Mouse (Mus musculus) forebrain, embryonic 10.5 days (tissue): Measurements from ENCODE around the gene Hist1h4j. TPM values are rescaled to one million over a fixed set of nuclear protein-coding genes. Genes with fewer than 3 reads are reported as not detected.
"Not testable (repeated sequence)": the region's sequence is repeated elsewhere in the genome, so short reads cannot be mapped to it uniquely, and the experiment has no call there.

Experiments used
- DNase-seq: peaks from one replicate; pipeline ENCODE4 v3.0.0-alpha.2; 2017; ENCODE audit warnings: low spot score; ENCODE audit errors: extremely low spot score
- H3K27ac ChIP-seq: fragments of 300-500 bp; sonication (generic); 2 replicates; pipeline ENCODE4 v1.5.1; 2016; ENCODE audit warnings: mild to moderate bottlenecking
- H3K27me3 ChIP-seq: fragments of 300-500 bp; sonication (generic); 2 replicates; pipeline ENCODE4 v1.6.1; 2016; ENCODE audit warnings: mild to moderate bottlenecking; ENCODE audit not compliant: poor library complexity, severe bottlenecking
- H3K36me3 ChIP-seq: fragments of 300-500 bp; sonication (generic); replicated peaks from 2 replicates; pipeline ENCODE4 v1.6.1; 2016; ENCODE audit warnings: mild to moderate bottlenecking, moderate library complexity
- H3K4me1 ChIP-seq: fragments of 300-500 bp; sonication (generic); 2 replicates; pipeline ENCODE4 v1.6.1; 2016
- H3K4me3 ChIP-seq: fragments of 300-500 bp; sonication (generic); 2 replicates; pipeline ENCODE4 v1.5.1; 2016; ENCODE audit warnings: mild to moderate bottlenecking, moderate library complexity
- H3K9me3 ChIP-seq: fragments of 300-500 bp; sonication (generic); 2 replicates; pipeline ENCODE4 v1.6.1; 2016; ENCODE audit warnings: mild to moderate bottlenecking, moderate library complexity
- WGBS: fragments of 180-500 bp; shearing (Covaris S2); methylation state at CpG from one replicate; pipeline ENCODE4 v1.1.7; 2016; 5-methylcytosine and 5-hydroxymethylcytosine counted together
- polyA plus RNA-seq: library from polyadenylated mRNA; unstranded; fragments of >200 nt; fragmentation: Nextera tagmentation; extraction: Ambion mirVana; gene quantifications from 2 replicates; pipeline ENCODE4 v1.2.1, GENCODE M21; 2016

The Hist1h4j gene
- polyA plus RNA-seq, 1 experiment from 2014 or later, result 0.97 TPM

DNA sequence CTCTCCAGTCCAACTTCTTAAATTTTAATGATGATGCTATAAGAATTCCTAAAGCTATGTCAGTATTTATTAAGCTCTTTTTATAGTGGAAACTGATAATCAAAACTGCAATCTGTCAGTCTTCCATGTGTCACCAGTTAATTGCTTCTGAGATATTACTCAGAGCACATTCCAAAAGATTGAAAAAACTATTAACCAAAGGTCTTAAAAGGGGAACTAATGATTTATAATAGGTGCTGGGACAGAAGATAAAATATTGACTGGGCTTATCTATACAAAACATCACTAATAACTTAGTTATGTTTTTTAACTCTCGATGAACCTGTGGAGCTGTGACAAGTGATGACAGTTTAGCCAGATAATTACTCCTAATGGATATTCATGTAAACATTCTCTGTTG, 10.1 kb downstream of the Hist1h4j start:
- DNase-seq, result no peak
- Histone ChIP-seq H3K4me1 (peaks cover 21% of the 10 kb centered on the region), H3K27me3 (no peaks in the 10 kb centered on the region), H3K27ac (no peak overlapping the region), H3K36me3 (peaks cover 8% of the 10 kb centered on the region; the same call in 1 of the 2 replicates), H3K9me3 (no peaks in the 10 kb centered on the region), H3K4me3 (no peak overlapping the region)
- WGBS, result 89% methylated on average over 1 of the region's 1 CpGs

DNA sequence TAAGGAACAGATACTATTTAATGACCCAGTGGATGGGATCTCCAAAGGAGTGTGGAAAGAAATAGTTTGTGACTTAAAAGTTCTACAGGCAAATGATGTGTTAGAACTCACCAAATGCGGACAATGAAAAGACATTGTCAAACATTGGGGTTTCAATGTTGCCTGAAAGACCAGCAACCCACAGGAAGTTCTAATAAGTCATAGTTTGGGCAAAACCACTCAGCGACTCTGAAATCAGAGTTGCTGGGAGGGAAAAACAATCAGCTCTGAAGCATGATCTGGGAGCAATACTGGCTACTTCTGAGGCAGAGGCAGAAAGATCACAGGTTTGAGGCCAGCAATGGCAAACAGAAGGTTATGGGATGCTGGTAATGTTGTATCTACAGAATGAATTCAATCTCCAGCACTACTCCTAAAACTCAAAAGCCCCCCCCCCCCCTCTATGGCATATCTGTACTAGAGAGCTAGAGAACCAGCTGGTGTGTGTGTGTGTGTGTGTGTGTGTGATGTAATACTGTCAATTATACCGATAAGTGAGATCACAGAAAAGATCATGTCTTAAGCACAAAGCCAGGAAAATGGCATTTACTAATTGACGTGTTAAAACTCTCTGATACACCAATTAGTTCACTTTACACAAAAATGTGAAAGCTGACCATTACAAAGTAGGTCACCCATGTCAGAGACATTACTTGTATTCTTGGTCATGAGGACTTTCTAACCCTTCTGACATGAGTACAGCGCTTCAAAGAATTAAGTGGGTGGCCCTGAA, 14.7 kb downstream of the Hist1h4j start:
- Histone ChIP-seq H3K4me3 (peak overlapping the region; percentile 64), H3K9me3 (no peaks in the 10 kb centered on the region), H3K36me3 (peaks cover 5% of the 10 kb centered on the region; the same call in 1 of the 2 replicates), H3K27me3 (no peaks in the 10 kb centered on the region), H3K27ac (peak overlapping the region; percentile 95), H3K4me1 (peaks cover 49% of the 10 kb centered on the region)
- 5% methylated on average over 5 of the region's 5 CpGs for WGBS
- peak; percentile 65 for DNase-seq

DNA sequence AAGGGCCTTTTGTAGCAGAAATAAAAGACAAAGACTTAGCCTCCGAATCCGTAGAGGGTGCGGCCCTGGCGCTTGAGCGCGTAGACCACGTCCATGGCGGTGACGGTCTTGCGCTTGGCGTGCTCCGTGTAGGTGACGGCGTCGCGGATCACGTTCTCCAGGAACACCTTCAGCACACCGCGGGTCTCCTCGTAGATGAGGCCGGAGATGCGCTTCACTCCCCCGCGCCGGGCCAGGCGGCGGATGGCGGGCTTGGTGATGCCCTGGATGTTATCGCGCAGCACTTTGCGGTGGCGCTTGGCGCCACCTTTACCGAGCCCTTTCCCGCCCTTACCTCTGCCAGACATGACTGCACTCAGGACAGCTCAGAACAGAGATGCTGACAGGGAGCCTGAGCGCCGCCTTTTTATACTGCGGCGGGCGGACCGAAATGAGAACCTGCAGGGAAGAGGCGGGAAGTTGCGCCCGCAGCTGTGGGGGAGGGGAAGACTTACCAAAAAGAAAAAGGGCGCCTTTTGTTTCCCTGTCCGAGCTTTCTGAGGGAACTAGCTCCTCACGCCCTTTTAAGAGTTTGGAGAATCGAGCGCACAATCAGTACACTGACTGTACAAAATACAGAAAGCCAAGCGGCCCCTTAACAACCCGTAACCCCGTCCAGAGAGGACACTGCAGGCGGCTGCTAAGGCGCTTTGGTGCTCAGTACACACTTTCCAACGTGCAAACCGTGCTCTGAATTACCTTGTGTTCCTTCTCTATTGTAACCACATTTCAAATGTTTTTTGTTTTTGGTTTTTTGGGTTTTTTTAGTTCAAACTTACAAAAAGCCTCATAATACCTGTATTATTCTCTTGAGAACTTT, 15.5 kb downstream of the Hist1h4j start, which contains the start of gene Hist1h4k:
Gene Hist1h4k, minus strand, starts transcription at position 347 of the 859 bp plus-strand sequence.
- H3K9me3 ChIP-seq, H3K36me3 ChIP-seq, H3K27me3 ChIP-seq: not testable (repeated sequence)
- under 1% methylated on average over 52 of the region's 56 CpGs for WGBS
- Histone ChIP-seq H3K27ac (peak within 1 kb of the TSS; percentile 95), H3K4me1 (peaks cover 56% of the 10 kb centered on the region), H3K4me3 (peak within 1 kb of the TSS; percentile 64)
- DNase-seq, result peak; percentile 94

DNA sequence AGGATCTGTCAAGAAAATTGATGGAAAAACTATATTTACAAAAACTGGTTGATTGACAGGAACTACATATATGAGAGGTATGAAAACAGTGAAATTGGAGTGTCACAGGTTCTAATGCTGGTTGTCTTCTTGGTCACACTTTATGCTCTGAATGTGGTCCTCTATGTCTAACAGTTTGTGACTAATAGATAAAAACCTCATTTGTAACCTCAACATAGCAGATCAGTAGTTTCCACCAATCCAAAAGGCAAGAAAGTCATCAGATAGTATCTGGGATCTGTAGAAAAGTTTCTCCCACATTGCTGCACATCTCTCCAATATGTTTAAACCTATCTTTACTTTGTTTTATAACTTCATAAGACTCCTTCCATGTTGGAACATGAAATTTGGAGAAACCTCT, 16.6 kb downstream of the Hist1h4j start:
- no peak for DNase-seq
- peak overlapping the region; percentile 95 for H3K27ac ChIP-seq
- H3K27me3 ChIP-seq, result no peaks in the 10 kb centered on the region
- peaks cover 60% of the 10 kb centered on the region for H3K4me1 ChIP-seq
- H3K9me3 ChIP-seq, result no peaks in the 10 kb centered on the region
- peaks cover 5% of the 10 kb centered on the region; the same call in 1 of the 2 replicates for H3K36me3 ChIP-seq
- peak overlapping the region; percentile 64; the same call in 1 of the 2 replicates for H3K4me3 ChIP-seq

DNA sequence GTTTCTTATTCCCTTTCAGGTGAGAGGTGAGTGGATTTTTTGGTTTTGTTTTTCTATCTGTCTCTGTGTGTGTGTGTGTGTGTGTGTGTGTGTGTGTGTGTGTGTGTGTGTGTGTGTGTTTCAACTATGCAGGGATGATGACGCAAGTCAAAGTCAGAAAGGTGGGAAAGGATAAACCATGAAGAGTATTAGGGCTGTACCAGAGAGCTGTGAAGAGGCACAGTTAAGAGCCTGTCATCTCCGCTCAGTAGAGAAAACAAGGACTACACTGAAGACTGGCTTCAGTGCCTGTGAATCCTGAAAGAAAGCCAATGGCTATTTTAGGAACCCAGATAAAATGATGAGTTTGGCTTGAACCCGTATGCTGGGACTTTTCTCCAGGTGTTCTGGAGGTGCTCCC, 17.0 kb downstream of the Hist1h4j start:
- Histone ChIP-seq H3K36me3 (peaks cover 5% of the 10 kb centered on the region; the same call in 1 of the 2 replicates), H3K4me3 (peak overlapping the region; percentile 64; the same call in 1 of the 2 replicates), H3K27ac (peak overlapping the region; percentile 95), H3K9me3 (no peaks in the 10 kb centered on the region), H3K4me1 (peaks cover 60% of the 10 kb centered on the region), H3K27me3 (no peaks in the 10 kb centered on the region)
- no peak for DNase-seq
- 69% methylated on average over 3 of the region's 3 CpGs for WGBS

DNA sequence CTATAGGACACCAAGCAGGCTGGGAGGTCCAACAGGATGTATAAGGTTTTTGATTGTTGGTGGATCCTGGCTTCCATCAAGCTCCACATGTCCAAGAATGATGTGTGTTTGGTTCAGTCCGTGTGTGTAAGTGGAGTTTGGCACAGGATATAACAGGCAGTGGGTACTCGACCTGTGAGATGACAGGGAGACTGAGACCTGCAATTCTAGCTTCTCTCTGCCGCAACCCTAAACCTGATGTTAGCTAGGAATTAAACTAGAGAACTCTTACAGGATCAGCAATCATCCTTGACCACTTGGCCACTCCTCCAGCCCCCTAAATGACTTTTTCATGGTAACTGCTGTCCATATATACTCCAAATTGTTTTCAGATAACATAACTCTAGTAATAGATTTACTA, 17.5 kb downstream of the Hist1h4j start:
- WGBS, result 61% methylated on average over 3 of the region's 3 CpGs
- Histone ChIP-seq H3K27me3 (no peaks in the 10 kb centered on the region), H3K36me3 (peaks cover 3% of the 10 kb centered on the region; the same call in 1 of the 2 replicates), H3K4me1 (peaks cover 58% of the 10 kb centered on the region), H3K9me3 (no peaks in the 10 kb centered on the region), H3K27ac (peak overlapping the region; percentile 95), H3K4me3 (peak overlapping the region; percentile 64)
- DNase-seq, result peak; percentile 42

DNA sequence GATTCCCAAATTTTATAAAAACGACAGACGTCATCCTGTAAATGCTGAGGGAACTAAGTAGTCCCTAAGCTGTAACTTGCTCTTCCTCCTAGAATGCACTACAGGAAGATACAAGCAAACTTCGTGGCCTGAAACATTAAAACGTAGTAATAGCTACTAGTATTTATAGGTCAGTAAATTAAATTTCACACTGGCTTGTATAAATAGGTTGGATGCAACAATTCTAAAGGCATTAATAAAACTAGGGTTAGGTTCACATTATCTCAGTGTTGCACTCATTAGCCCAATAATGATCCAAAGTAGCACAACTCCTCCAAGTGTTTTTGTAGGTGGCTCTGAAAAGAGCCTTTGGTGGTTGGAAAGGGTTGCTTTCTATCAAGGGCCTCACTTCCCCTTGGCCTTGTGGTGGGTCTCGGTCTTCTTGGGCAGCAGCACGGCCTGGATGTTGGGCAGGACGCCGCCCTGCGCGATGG, 18.2 kb downstream of the Hist1h4j start:
- H3K9me3 ChIP-seq, result no peaks in the 10 kb centered on the region
- no peaks in the 10 kb centered on the region for H3K36me3 ChIP-seq
- H3K27me3 ChIP-seq, result no peaks in the 10 kb centered on the region
- WGBS, result 3% methylated on average over 10 of the region's 10 CpGs
- H3K27ac ChIP-seq, result peak overlapping the region; percentile 95
- peak overlapping the region; percentile 64 for H3K4me3 ChIP-seq
- peaks cover 54% of the 10 kb centered on the region for H3K4me1 ChIP-seq
- peak; percentile 38 for DNase-seq

DNA sequence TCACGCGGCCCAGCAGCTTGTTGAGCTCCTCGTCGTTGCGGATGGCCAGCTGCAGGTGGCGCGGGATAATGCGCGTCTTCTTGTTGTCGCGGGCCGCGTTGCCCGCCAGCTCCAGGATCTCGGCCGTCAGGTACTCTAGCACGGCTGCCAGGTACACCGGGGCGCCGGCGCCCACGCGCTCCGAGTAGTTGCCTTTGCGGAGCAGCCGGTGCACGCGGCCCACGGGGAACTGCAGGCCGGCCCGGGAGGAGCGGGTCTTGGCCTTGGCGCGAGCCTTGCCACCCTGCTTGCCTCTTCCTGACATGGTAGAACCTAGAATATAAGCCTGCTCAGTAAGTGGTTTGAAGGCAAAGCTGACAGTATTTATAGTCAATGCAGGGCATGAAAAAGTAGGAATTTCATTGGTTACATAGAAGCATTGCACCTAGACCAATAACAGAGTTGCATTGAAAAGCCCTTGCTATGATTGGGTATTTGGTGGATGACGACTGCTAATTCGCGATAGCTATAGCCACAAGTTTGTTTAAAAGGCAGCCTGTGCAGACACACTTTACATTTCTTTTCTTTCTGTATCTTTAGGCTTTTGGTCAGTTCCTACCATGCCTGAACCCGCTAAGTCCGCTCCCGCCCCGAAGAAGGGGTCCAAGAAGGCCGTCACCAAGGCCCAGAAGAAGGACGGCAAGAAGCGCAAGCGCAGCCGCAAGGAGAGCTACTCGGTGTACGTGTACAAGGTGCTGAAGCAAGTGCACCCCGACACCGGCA, 18.8 kb downstream of the Hist1h4j start, which contains the start of the genes Hist1h2ak and Hist1h2bn:
Gene Hist1h2ak, minus strand, starts transcription at position 304 of the 762 bp plus-strand sequence.
Gene Hist1h2bn, plus strand, starts transcription at position 600 of the 762 bp plus-strand sequence.
- not testable (repeated sequence) for H3K36me3 ChIP-seq, H3K9me3 ChIP-seq, H3K27me3 ChIP-seq
- DNase-seq, result peak; percentile 79
- Histone ChIP-seq H3K27ac (peak within 1 kb of the TSS; percentile 95), H3K4me1 (peaks cover 48% of the 10 kb centered on the region), H3K4me3 (peak within 1 kb of the TSS; percentile 64)
- WGBS, result under 1% methylated on average over 49 of the region's 50 CpGs

DNA sequence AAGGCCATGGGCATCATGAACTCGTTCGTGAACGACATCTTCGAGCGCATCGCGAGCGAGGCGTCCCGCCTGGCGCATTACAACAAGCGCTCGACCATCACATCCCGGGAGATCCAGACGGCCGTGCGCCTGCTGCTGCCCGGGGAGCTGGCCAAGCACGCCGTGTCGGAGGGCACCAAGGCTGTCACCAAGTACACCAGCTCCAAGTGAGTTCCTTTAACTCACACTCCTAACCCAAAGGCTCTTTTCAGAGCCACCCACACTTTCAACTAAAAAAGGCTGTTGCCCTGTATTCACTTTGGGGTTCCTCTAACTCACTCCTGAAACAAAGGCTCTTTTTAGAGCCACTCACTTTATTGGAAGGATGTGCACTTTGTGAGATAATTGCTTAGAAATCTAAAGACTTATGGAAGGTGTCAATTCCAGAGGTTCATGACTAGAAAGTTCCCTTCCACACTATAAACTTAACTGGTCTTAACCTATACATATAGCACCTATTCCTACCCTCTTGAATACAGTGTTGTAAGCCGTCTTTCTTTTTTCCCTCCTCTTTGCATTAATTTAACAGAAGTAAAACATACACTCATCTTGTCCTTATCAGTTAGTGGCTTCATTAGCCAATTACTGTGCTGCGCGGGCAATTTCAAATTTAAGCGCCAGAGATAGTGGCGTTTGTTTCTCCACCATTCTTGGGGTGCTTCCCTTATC, 19.6 kb downstream of the Hist1h4j start:
- Histone ChIP-seq H3K27ac (peak overlapping the region; percentile 95), H3K4me3 (peak overlapping the region; percentile 64), H3K4me1 (peaks cover 40% of the 10 kb centered on the region)
- not testable (repeated sequence) for H3K27me3 ChIP-seq, H3K36me3 ChIP-seq, H3K9me3 ChIP-seq
- under 1% methylated on average over 26 of the region's 26 CpGs for WGBS
- peak; percentile 41 for DNase-seq

DNA sequence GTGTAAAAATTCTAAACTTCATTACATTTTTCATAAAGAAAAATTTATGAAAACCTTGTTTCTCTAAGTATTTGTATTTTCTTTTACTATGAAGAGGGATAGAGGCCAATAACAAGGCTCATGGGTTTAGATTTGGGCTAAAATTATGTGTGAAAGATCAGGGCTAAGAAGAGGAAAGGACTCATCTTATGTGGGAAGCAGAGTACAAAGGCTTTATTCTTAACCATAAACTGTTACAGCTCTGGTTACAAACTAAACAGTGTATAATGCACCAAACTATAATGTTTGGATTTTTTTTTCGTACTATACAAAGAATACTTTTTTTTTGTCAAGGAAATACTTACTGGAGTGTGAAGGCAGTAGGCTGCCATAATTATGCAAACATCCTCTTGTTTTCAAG, 20.8 kb downstream of the Hist1h4j start:
- WGBS, result 91% methylated on average over 1 of the region's 1 CpGs
- no peaks in the 10 kb centered on the region for H3K9me3 ChIP-seq
- no peak for DNase-seq
- H3K27ac ChIP-seq, result peak overlapping the region; percentile 89
- H3K36me3 ChIP-seq, result no peaks in the 10 kb centered on the region
- no peaks in the 10 kb centered on the region for H3K27me3 ChIP-seq
- H3K4me3 ChIP-seq, result peak overlapping the region; percentile 64
- peaks cover 38% of the 10 kb centered on the region for H3K4me1 ChIP-seq

DNA sequence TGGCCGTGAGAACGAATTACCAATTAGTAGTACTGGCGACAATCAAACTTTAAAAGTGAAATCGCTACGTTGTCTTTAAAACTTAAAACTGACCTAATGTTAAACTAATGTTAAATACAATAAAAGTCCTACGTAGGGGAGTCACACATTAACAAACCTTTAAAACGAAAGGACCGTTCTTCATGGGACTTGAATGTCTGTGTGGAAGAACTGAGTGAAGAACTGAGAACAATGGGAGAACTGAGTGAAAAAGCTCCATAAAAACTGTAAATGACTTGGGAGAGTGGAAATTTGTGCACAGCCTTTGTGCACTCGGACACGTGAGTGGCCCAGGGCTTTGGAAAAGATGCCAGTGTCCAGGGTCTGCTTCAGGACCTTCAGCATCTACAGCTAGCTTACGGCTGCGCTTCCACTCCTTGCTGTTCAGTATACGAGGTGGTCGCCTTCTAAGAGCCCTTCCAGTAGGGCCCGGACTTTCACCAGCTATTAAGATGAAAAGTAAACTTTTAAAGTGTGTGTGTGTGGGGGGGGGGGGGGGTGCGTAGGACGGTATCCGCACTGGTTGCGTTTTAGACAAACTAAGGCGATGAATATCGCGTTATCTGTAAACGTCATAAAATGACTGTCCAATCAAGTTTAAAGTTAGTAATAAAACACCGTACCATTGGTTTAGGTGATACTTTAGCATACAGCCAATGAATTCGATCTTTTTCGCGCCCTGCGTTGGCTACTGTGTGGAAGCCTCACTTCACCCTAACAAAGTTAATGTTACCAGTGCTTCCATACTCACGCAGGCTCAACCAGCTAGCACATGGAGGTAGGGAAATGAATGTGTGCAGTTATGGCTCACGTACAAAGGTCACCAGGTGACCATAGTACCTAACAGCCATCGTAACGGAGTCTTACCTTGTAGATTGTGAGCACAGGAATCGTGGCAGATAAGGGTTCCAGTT, 44.2 kb downstream of the Hist1h4j start:
- Histone ChIP-seq H3K9me3 (no peaks in the 10 kb centered on the region), H3K27me3 (no peaks in the 10 kb centered on the region), H3K36me3 (no peaks in the 10 kb centered on the region; the same call in 1 of the 2 replicates), H3K27ac (peak overlapping the region; percentile 99), H3K4me3 (peak overlapping the region; percentile 77), H3K4me1 (peaks cover 47% of the 10 kb centered on the region)
- WGBS, result 7% methylated on average over 33 of the region's 33 CpGs
- peak; percentile 75 for DNase-seq
